Mouse (Mus musculus) T-helper 17 cell (primary cell): ENCODE results near the gene Spn.

Experiments
- in situ Hi-C, 2 experiments: fragments of 300-600 bp; cut with MboI, MseI; formaldehyde crosslinking; loops; 1 replicate in 1 of 2; 2 replicates in 1 of 2; pipeline ENCODE4 v1.15.1; 2025; ENCODE audit warnings: high pct_unique_total_duplicates in 2 of 2

Spn gene

GRCm38 (mm10) chr7:127142666-127143065, 5.0 kb upstream of the Spn start:
- in situ Hi-C loops = no loop called here

GRCm38 (mm10) chr7:127142214-127142613, 4.6 kb upstream of the Spn start:
- in situ Hi-C loops = no loop called here

GRCm38 (mm10) chr7:127140623-127141404, 3.2 kb upstream of the Spn start:
- in situ Hi-C loops = no loop called here

- in situ Hi-C loops = loop anchor here (5.0 to 10.0 kb wide), 2 partner anchors 45 to 53 kb away; no protein-coding TSS in a partner anchor
Observed at GRCm38 (mm10) chr7:127139562-127139961, 1.9 kb upstream of the Spn start.

- in situ Hi-C loops = loop anchor here (5.0 to 10.0 kb wide), 2 partner anchors 46 to 53 kb away; no protein-coding TSS in a partner anchor
Observed at GRCm38 (mm10) chr7:127139100-127139499, 1.5 kb upstream of the Spn start.

- in situ Hi-C loops = loop anchor here (5.0 to 10.0 kb wide), 2 partner anchors 48 to 56 kb away; no protein-coding TSS in a partner anchor
Observed at GRCm38 (mm10) chr7:127136181-127137071, 1.2 kb downstream of the Spn start.

GRCm38 (mm10) chr7:127134821-127135447, 2.7 kb downstream of the Spn start:
- in situ Hi-C loops = loop anchor here (5.0 to 10.0 kb wide), 2 partner anchors 50 to 57 kb away; no protein-coding TSS in a partner anchor

GRCm38 (mm10) chr7:127133125-127133524, 4.5 kb downstream of the Spn start:
- in situ Hi-C loops = loop anchor here in 1 of 2 experiments (10.0 kb wide), 1 partner anchor 52 kb away; no protein-coding TSS in a partner anchor

GRCm38 (mm10) chr7:127129638-127130037, 8.0 kb downstream of the Spn start:
- in situ Hi-C loops = loop anchor here in 1 of 2 experiments (10.0 kb wide), 1 partner anchor 55 kb away; no protein-coding TSS in a partner anchor

- in situ Hi-C loops = no loop called here
Observed at GRCm38 (mm10) chr7:127121911-127122270, 15.7 kb downstream of the Spn start, which contains the start of gene Qprt. Gene Qprt, minus strand, starts transcription at chr7:127122226.

GRCm38 (mm10) chr7:127121061-127121910, 16.3 kb downstream of the Spn start:
- in situ Hi-C loops = no loop called here

GRCm38 (mm10) chr7:127118671-127119445, 18.8 kb downstream of the Spn start:
- in situ Hi-C loops = no loop called here

GRCm38 (mm10) chr7:127117948-127118347, 19.7 kb downstream of the Spn start:
- in situ Hi-C loops = no loop called here

- in situ Hi-C loops = no loop called here
Observed at GRCm38 (mm10) chr7:127116331-127116935, 21.2 kb downstream of the Spn start.

- in situ Hi-C loops = no loop called here
Observed at GRCm38 (mm10) chr7:127114920-127115319, 22.7 kb downstream of the Spn start.

GRCm38 (mm10) chr7:127113614-127114259, 23.9 kb downstream of the Spn start:
- in situ Hi-C loops = no loop called here

GRCm38 (mm10) chr7:127112921-127113597, 24.6 kb downstream of the Spn start:
- in situ Hi-C loops = no loop called here

GRCm38 (mm10) chr7:127112251-127112841, 25.3 kb downstream of the Spn start:
- in situ Hi-C loops = no loop called here
